Mouse (Mus musculus) heart, postnatal 14 days (tissue): Measurements from ENCODE around the gene Gch1. TPM values are rescaled to one million over a fixed set of nuclear protein-coding genes. Genes with fewer than 3 reads are reported as not detected.

Experiments
- DNase-seq, 2 experiments: peaks; one replicate each; pipeline ENCODE4 v3.0.0; 2021 to 2022
- intact Hi-C: fragments of 180-260 bp; cut with DNase I; formaldehyde crosslinking; loops from one replicate; pipeline ENCODE4 v1.15.1; 2025
- total RNA-seq, 2 experiments: library from RNA; stranded (reverse); gene quantifications; 2 replicates each; pipeline ENCODE4 v1.2.3; 2021

Gch1 gene
- total RNA-seq, 2 experiments from 2014 or later, result 8.0 to 8.1 TPM

DNA sequence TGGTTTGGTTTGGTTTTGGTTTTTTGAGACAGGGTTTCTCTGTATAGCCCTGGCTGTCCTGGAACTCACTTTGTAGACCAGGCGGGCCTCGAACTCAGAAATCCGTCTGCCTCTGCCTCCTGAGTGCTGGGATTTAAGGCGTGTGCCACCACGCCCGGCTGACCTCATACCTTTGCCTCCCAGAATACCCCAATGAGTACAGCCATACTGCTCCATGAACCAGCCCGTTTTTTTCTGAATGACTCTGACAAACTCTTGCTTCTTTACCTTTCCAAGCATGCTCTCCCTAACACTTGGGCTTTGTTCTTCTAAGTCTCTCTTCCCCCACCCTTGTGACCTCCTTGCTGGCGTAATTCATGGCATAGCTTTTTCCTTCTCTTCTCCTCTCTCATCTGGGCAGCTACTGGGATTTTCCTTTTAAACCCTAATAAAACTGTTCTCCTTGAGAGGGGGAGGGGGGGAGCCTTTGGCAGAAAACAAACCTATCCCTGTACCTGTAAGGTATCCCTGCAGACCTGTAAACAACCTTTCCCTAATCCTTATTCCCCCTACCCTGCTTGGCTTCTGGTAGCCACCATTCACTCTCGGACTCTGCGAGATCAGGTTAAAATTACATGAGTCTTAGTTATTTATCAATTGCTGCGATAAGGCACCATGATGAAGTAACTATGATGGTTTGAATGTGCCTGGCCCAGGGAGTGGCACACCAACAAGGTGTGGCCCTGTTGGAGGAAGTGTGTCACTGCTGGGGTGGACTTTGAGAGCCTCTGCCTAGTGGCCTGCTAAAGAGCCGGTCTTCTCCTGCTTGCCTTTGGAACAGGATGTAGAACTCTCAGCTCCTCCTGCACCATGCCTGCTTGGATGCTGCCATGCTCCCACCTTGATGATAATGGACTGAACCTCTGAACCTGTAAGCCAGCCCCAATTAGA is 19.6 kb upstream of the Gch1 start:
- no peak for DNase-seq
- intact Hi-C loops, result no loop called here

DNA sequence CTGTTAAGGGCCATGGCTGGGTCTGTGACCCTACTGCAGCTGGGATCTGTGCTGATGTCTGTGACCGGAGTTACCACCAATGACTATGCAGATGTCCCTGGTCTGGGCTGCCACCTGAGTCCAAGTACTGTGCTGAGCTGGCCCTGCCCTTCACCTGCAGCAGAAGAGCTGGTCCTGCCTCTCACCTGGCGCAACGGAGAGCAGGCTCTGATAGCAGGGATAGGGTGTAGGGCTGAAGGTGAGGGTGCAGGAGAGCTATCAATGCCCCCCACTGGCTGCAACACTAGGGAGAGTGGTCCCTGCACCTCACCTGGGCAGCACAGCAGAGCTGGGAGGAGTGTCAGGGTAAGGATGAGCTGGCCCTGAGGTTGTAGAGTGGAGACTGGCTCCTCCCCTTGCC is 17.4 kb upstream of the Gch1 start:
- intact Hi-C loops, result no loop called here
- DNase-seq, result no peak

- no peak for DNase-seq
- intact Hi-C loops, result no loop called here
Observed at GRCm38 (mm10) chr14:47205270-47205972, 16.2 kb upstream of the Gch1 start.

GRCm38 (mm10) chr14:47197340-47197739 is 8.1 kb upstream of the Gch1 start:
- no peak for DNase-seq
- intact Hi-C loops, result loop anchor here (5.0 kb wide), 1 partner anchor 35 kb away; no protein-coding TSS in a partner anchor

- intact Hi-C loops, result loop anchor here (5.0 kb wide), 1 partner anchor 34 kb away; no protein-coding TSS in a partner anchor
- DNase-seq, result no peak
Observed at GRCm38 (mm10) chr14:47196711-47197110, 7.5 kb upstream of the Gch1 start.

DNA sequence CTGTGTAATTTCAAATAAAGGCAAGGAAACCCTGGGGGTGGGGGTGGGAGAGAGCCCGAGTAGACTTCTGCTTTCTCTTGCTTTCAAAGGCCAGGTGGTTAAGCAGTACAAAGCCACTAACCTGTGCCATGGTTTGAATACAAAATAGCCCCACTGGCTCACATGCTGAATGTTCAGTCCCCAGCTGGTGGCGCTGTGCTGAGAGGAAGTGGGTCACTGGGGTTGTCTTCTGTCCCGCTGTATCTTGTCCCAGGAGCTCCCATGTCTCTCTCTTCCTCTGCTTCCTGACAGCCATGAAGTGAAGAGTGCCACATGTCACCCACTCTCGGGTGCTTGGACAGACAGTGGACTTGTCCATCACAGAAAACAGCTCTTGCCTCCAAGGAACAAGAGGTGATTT is 4.9 kb upstream of the Gch1 start:
- DNase-seq, result no peak
- intact Hi-C loops, result no loop called here

DNA sequence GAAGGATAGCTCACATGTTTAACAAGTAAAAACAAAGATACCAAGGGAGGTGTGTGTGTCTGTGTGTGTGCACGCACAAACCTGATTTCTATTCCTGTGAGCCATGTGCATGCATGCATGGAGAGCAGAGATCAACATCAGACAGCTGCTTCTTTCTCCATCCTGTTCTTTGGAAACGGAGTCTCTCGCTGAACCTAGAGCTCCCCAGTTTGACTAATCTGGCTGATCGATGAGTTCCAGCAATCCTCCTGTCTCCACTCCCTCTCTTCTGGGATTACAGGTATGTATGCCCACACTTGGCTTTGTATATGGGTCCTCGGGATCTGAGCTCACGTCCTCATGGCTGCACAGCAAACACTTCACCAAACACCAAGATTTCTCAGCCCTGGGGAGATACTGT is 4.3 kb upstream of the Gch1 start:
- no peak for DNase-seq
- intact Hi-C loops, result no loop called here

GRCm38 (mm10) chr14:47191861-47192260 is 2.6 kb upstream of the Gch1 start:
- DNase-seq, result no peak
- intact Hi-C loops, result no loop called here

GRCm38 (mm10) chr14:47190626-47191025 is 1.4 kb upstream of the Gch1 start:
- intact Hi-C loops, result no loop called here
- DNase-seq, result no peak

GRCm38 (mm10) chr14:47189635-47189955 is 382 bp upstream of the Gch1 start:
- DNase-seq, result no peak
- intact Hi-C loops, result loop anchor here (5.0 kb wide), 3 partner anchors 97 to 307 kb away; partner anchors contain the start of gene Samd4

- intact Hi-C loops, result loop anchor here (5.0 kb wide), 3 partner anchors 96 to 306 kb away; partner anchors contain the start of gene Samd4
Observed at GRCm38 (mm10) chr14:47188475-47188847, 752 bp downstream of the Gch1 start.

GRCm38 (mm10) chr14:47187666-47188360 is 1.4 kb downstream of the Gch1 start:
- intact Hi-C loops, result loop anchor here (5.0 kb wide), 3 partner anchors 96 to 306 kb away; partner anchors contain the start of gene Samd4
- DNase-seq, result peak in 1 of 2 experiments; percentile 33

More at GRCm38 (mm10) chr14:47188475-47188847, 752 bp downstream of the Gch1 start:
- DNase-seq, result no peak

DNA sequence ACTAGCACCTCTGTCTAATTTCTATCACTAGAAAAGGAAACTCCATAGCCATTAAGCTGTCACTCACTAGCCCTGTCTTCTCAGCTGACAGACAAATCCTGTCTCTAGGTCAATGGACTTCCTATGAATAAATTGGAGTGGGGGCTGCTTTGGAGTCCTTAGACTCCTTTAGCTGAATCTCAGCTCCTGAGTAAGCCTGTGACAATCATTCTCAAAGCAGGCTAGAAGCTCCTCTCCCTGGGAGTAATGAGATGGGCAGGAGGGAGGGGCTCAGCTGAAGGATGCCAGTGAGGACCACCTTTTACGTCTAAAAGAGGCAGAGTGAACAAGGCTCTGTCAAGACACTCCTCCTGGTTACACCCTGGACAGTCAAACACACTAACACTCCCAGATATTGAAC is 2.0 kb downstream of the Gch1 start:
- intact Hi-C loops, result loop anchor here (5.0 kb wide), 3 partner anchors 95 to 305 kb away; partner anchors contain the start of gene Samd4
- no peak for DNase-seq

GRCm38 (mm10) chr14:47186561-47186960 is 2.7 kb downstream of the Gch1 start:
- intact Hi-C loops, result loop anchor here (5.0 kb wide), 3 partner anchors 94 to 304 kb away; partner anchors contain the start of gene Samd4
- no peak for DNase-seq

GRCm38 (mm10) chr14:47181497-47182290 is 7.5 kb downstream of the Gch1 start:
- peak; percentile 62 to 80 for DNase-seq
- intact Hi-C loops, result no loop called here

GRCm38 (mm10) chr14:47178851-47179250 is 10.4 kb downstream of the Gch1 start:
- intact Hi-C loops, result loop anchor here (5.0 kb wide), 1 partner anchor 77 kb away; no protein-coding TSS in a partner anchor
- DNase-seq, result no peak

DNA sequence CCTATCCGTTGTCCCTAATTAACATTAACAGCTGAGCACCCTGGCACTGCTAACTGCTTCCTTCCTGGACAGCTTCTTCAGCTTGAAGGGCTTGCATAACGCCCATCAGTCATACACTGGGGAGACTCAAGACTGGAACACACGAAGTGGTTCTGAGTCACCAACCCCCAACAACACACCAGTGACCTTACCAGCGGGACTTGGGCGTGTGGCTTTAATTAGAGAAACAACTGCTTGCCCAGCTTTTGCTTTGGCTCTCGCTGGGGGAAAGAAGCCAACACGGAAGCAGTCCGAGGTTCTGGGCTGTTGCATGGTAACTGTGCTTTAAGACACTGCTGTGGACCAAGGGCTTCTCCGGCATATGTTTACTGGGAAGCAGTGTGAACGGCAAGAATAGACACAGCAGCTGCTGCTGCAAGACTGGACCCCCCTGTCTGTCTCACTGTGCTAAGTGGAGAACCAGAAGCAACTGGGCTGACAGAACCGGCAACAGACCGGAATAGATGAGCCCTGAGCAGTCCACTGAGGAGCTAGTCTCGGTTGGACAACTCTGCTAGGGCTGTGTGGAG is 11.3 kb downstream of the Gch1 start:
- intact Hi-C loops, result loop anchor here (5.0 kb wide), 1 partner anchor 76 kb away; no protein-coding TSS in a partner anchor
- DNase-seq, result peak; percentile 68 to 76

DNA sequence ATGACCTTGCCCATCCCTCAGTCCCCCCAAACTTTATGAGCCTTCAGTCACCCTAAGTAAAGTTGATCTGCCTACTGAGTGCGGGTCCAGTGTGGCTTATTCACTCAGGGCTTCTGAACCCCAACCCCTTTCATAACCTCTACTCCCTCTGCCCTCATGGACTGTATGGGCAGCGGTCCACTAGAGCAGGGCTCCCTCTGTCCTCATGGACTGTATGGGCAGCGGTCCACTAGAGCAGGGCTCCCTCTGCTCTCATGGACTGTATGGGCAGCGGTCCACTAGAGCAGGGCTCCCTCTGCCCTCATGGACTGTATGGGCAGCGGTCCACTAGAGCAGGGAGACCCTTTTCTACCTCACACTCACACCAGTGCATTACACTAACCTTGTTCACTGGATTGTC is 13.0 kb downstream of the Gch1 start:
- intact Hi-C loops, result loop anchor here (5.0 kb wide), 1 partner anchor 74 kb away; no protein-coding TSS in a partner anchor
- DNase-seq, result no peak

DNA sequence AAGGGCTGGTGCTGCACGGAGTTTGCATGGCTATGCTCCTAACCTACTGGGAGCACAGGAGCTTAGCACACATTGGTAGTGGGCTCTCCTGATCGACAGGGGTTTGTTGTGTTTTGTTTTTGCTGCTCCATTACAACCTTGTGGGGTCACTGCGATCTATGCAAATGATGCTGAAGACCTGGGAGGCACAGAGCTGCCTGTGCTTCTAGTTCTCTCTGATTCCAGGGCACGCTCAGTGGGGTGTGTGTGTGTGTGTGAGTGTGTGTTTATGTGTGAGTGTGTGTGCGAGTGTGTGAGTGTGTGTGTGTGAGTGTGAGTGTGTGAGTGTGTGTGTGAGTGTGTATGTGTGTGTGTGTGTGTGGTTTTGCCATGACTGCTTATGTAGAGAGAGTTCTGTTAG is 14.1 kb downstream of the Gch1 start:
- no peak for DNase-seq
- intact Hi-C loops, result loop anchor here (5.0 kb wide), 1 partner anchor 73 kb away; no protein-coding TSS in a partner anchor
